Mouse (Mus musculus) spleen, adult 2 months (tissue): ENCODE measurements around the gene Ncapg. TPM values are rescaled to one million over a fixed set of nuclear protein-coding genes. Genes with fewer than 3 reads are reported as not detected.
"Not testable (repeated sequence)": the region's sequence is repeated elsewhere in the genome, so short reads cannot be mapped to it uniquely, and the experiment has no call there.

Experiments used
- DNase-seq, 2 experiments: peaks; one replicate each; pipeline versions ENCODE4 v3.0.0 to v3.0.0-alpha.2; 2012 to 2021; ENCODE audit warnings: low spot score in 2 of 2, low read depth in 1 of 2
- H3K27ac ChIP-seq: fragments of 200-500 bp; 2 replicates; pipeline ENCODE4 v1.5.1; 2012; ENCODE audit warnings: low read length, inconsistent platforms; ENCODE audit not compliant: insufficient read depth
- H3K27me3 ChIP-seq: fragments of 200-500 bp; 2 replicates; pipeline ENCODE4 v1.6.1; 2012; ENCODE audit warnings: mild to moderate bottlenecking, moderate library complexity, low read length, inconsistent platforms; ENCODE audit not compliant: control insufficient read depth, insufficient read depth
- H3K36me3 ChIP-seq: fragments of 200-500 bp; 2 replicates; pipeline ENCODE4 v1.6.1; 2012; ENCODE audit warnings: mild to moderate bottlenecking, low read length, inconsistent platforms; ENCODE audit not compliant: control insufficient read depth, insufficient read depth
- H3K4me1 ChIP-seq: fragments of 200-500 bp; 2 replicates; pipeline ENCODE4 v1.6.1; 2011; ENCODE audit warnings: inconsistent platforms; ENCODE audit not compliant: control insufficient read depth, insufficient read depth, insufficient read length
- H3K4me3 ChIP-seq: fragments of 200-500 bp; 2 replicates; pipeline ENCODE4 v1.5.1; 2011; ENCODE audit warnings: mild to moderate bottlenecking, inconsistent platforms; ENCODE audit not compliant: insufficient read depth, insufficient read length; ENCODE audit errors: extremely low read depth
- CTCF ChIP-seq: fragments of 200-500 bp; IDR thresholded peaks from 2 replicates; pipeline ENCODE4 v1.5.1; 2011; ENCODE audit warnings: mild to moderate bottlenecking, inconsistent platforms; ENCODE audit not compliant: insufficient read depth, insufficient read length, insufficient replicate concordance; ENCODE audit errors: extremely low read depth
- POLR2A ChIP-seq: fragments of 200-500 bp; IDR thresholded peaks from 2 replicates; pipeline ENCODE4 v1.6.1; 2011; ENCODE audit warnings: low read depth, low read length, inconsistent platforms
- WGBS: fragments of 180-500 bp; shearing (Covaris S2); methylation state at CpG from one replicate; pipeline ENCODE4 v1.1.7; 2018; 5-methylcytosine and 5-hydroxymethylcytosine counted together
- polyA plus RNA-seq: library from polyadenylated mRNA; depleted of rRNA; stranded (reverse); fragments of >200 nt; gene quantifications from 2 replicates; pipeline ENCODE4 v1.2.3, GENCODE M21; 2012

Ncapg gene
- polyA plus RNA-seq, 1 experiment: 1.2 TPM

DNA sequence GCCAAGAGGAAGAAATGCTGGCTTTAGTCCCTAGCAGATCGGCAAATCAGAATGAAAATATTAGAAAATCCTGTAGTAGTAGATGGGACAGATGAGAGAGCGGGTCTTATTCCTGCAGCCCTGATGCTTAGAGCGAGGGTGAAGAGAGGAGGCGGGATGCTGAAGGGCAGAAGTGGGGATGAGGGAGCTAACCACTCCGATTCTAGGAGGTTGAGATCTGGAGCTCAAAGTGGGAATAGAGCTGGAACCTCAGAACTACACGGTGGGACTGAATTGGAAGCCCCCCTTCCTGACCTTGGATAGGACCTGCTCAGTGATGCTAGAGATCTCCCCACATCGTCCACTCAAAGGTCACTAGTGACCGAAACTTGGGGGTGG, 30.0 kb upstream of the Ncapg start:
- WGBS: 8% methylated on average over 8 of the region's 8 CpGs
- Histone ChIP-seq H3K27me3 (peaks cover 9% of the 10 kb centered on the region), H3K4me3 (peak overlapping the region; percentile 33; the same call in 1 of the 2 replicates), H3K27ac (no peak overlapping the region), H3K36me3 (no peaks in the 10 kb centered on the region), H3K4me1 (peaks cover 5% of the 10 kb centered on the region; the same call in 1 of the 2 replicates)
- TF ChIP-seq CTCF: no peak
- TF ChIP-seq POLR2A: no peak
- DNase-seq: no peak

DNA sequence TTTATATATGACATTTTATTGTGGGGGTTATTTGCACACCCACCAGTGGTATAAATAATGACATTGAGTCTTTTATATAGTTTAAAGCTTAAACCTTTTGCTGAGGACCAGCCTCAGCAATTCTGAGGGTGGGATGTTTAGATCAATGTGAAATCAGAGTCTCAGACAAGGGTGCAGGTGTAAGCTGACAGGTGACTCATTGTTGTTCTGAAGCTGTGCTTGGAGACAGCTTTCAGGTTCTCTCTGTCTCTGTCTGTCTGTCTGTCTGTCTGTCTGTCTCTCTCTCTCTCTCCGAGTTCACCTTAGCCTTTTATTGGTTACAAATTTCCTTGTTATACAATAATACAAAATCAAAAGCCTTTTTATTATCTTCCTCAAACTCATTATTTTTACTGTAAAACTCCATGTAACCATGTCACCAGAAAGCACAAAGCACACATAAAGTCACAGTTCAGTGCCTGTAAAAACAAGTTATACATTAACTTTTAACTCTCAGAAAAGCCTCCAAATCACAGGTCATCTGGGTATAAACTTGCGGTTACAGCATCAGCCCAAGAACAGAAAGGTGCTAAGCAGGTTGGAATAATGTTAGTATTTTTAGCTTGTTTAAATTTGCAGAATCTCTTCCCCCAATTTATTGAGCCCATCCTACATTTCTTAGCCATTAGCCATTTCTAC, 18.6 kb upstream of the Ncapg start:
- WGBS: 91% methylated on average over 2 of the region's 2 CpGs
- no peak for TF ChIP-seq POLR2A
- TF ChIP-seq CTCF: no peak
- Histone ChIP-seq H3K4me1 (no peaks in the 10 kb centered on the region), H3K4me3 (no peak overlapping the region), H3K27ac (no peak overlapping the region), H3K27me3 (no peaks in the 10 kb centered on the region), H3K36me3 (no peaks in the 10 kb centered on the region)
- no peak for DNase-seq

DNA sequence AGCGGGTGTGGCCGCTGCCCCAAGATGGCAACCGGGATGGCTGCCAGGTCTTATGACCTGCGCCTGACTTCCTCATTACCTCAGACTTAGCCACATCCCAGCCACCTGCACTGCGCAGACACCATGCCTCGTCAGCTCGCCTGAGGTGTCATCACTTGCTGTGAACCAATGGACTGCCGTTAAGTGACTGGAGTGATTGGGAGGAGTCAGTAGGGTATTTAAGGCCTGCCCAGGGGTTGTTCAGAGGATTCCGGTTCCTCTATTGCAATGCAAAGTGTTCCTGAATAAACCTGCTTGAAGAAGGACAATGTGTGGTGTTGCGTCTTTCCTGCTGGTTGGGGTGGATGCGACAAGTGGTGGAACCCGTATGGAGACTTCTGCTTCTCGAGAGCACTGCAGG, 11.3 kb upstream of the Ncapg start:
- 93% methylated on average over 13 of the region's 13 CpGs for WGBS
- DNase-seq: not testable (repeated sequence)

DNA sequence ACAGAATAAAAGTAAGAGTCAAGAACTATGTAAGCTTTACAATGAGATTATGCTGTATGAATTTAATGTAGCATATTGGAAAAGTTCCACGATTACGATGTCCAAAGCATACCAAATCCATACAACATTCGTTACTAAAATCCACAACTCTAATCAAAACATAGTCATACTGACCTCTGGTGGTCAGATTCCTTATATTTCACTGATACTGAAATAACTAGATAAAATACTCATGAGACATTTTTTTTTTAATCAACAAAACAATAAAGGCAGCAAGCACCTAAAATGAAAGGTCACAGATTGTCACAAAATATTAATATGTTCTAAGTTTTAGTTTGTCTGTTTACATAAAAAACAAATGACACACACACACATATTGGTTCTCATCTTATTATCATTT, 1.4 kb upstream of the Ncapg start:
- Histone ChIP-seq H3K36me3 (no peaks in the 10 kb centered on the region), H3K27me3 (no peaks in the 10 kb centered on the region), H3K27ac (no peak overlapping the region), H3K4me1 (peaks cover 4% of the 10 kb centered on the region; the same call in 1 of the 2 replicates), H3K4me3 (peak overlapping the region; percentile 1; the same call in 1 of the 2 replicates)
- DNase-seq: no peak
- 12% methylated on average over 3 of the region's 3 CpGs for WGBS
- TF ChIP-seq CTCF: no peak
- TF ChIP-seq POLR2A: no peak

More for the DNA sequence above, 11.3 kb upstream of the Ncapg start:
- H3K4me3 ChIP-seq, H3K4me1 ChIP-seq, H3K27ac ChIP-seq, H3K36me3 ChIP-seq, H3K27me3 ChIP-seq: not testable (repeated sequence)

DNA sequence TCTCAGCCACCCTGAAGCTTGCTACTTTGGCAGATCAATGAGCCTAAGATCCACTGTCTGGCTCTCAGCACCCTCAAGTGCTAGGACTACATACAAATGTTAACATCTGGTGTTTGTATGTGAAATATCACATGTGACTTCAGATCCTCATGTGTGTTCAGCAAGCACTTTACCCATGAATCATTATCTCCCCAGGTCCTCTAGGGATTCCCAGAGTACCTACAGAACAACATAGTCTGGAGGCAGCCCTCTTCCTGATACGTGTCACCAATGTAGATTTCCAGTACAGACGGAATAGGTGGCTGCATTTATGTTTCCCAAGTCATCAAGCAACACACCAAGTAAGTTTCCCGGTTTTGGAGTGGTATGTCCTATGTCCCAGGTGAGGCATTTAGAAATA, 888 bp upstream of the Ncapg start:
- no peak for TF ChIP-seq POLR2A
- TF ChIP-seq CTCF: no peak
- peak overlapping the region; percentile 77 for H3K4me3 ChIP-seq
- no peak overlapping the region for H3K27ac ChIP-seq
- H3K4me1 ChIP-seq: peaks cover 4% of the 10 kb centered on the region; the same call in 1 of the 2 replicates
- H3K27me3 ChIP-seq: no peaks in the 10 kb centered on the region
- WGBS: 2% methylated on average over 3 of the region's 3 CpGs
- H3K36me3 ChIP-seq: no peaks in the 10 kb centered on the region
- no peak for DNase-seq

DNA sequence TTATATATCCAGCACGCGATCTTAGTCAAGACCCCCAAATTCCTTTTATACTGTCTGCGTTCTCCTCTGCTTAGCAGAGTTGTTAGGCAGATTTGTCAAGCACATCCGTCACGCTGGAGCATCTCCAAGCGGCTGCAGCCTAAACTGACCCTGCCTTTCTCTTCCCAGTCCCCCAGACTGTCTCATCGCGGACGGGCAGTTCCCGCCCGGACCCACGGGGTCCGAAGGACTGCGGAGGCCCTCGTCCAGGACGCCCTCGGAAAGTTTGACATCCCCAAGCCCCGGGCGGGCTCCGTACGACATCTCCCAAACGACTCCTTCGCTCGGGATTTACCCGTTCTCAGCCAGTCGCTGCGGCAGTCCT, 503 bp upstream of the Ncapg start:
- H3K4me3 ChIP-seq: peak overlapping the region; percentile 77
- WGBS: under 1% methylated on average over 27 of the region's 27 CpGs
- peak overlapping the region; percentile 54 for H3K27ac ChIP-seq
- DNase-seq: no peak
- H3K4me1 ChIP-seq: peaks cover 4% of the 10 kb centered on the region; the same call in 1 of the 2 replicates
- H3K27me3 ChIP-seq: no peaks in the 10 kb centered on the region
- no peaks in the 10 kb centered on the region for H3K36me3 ChIP-seq
- TF ChIP-seq POLR2A: no peak
- no peak for TF ChIP-seq CTCF

DNA sequence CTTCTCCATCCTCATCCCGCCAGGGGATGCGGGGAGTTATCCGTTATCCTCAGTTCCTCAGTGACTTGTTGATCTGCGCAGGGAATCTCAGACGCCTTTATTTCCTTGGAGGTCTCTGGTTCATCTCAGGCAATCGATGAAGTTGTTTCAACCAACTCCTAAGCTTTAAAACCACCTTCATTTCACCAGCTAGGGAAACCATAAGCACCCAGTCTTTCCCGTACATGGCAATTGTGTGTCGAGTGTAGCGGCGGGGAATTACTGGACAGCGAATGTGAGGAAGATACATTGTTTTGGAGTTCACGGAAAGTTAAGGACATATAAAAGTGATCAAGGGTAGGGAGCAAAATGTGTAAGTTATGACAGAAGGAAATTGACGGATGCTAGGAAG, 556 bp downstream of the Ncapg start:
- Histone ChIP-seq H3K36me3 (no peaks in the 10 kb centered on the region), H3K27ac (no peak overlapping the region), H3K4me3 (peak overlapping the region; percentile 77), H3K4me1 (peaks cover 4% of the 10 kb centered on the region; the same call in 1 of the 2 replicates), H3K27me3 (no peaks in the 10 kb centered on the region)
- no peak for DNase-seq
- under 1% methylated on average over 13 of the region's 13 CpGs for WGBS
- TF ChIP-seq POLR2A: no peak
- no peak for TF ChIP-seq CTCF
